Mouse (Mus musculus) forebrain, embryonic 13.5 days (tissue): Measurements from ENCODE around the gene Hdac9. TPM values are rescaled to one million over a fixed set of nuclear protein-coding genes. Genes with fewer than 3 reads are reported as not detected.

Experiments used
- ATAC-seq: fragments of 200-750 bp; cut with Nextera tagmentation; 2 replicates; pipeline ENCODE4 v1.8.0; 2017
- H3K27ac ChIP-seq: fragments of 300-500 bp; sonication (generic); 2 replicates; pipeline ENCODE4 v1.5.1; 2015; ENCODE audit warnings: inconsistent platforms, mild to moderate bottlenecking, moderate library complexity
- H3K27me3 ChIP-seq: fragments of 300-500 bp; sonication (generic); 2 replicates; pipeline ENCODE4 v1.6.1; 2015; ENCODE audit warnings: mild to moderate bottlenecking, inconsistent platforms
- H3K36me3 ChIP-seq: fragments of 300-500 bp; sonication (generic); 2 replicates; pipeline ENCODE4 v1.6.1; 2015; ENCODE audit warnings: mild to moderate bottlenecking, inconsistent platforms; ENCODE audit not compliant: poor library complexity, severe bottlenecking
- H3K4me1 ChIP-seq: fragments of 300-500 bp; sonication (generic); 2 replicates; pipeline ENCODE4 v1.6.1; 2015; ENCODE audit warnings: inconsistent platforms
- H3K4me2 ChIP-seq: fragments of 300-500 bp; sonication (generic); 2 replicates; pipeline ENCODE4 v1.6.1; 2015; ENCODE audit warnings: inconsistent platforms, mild to moderate bottlenecking, moderate library complexity
- H3K4me3 ChIP-seq: fragments of 300-500 bp; sonication (generic); 2 replicates; pipeline ENCODE4 v1.5.1; 2015; ENCODE audit warnings: mild to moderate bottlenecking, inconsistent platforms
- H3K9ac ChIP-seq: fragments of 300-500 bp; sonication (generic); 2 replicates; pipeline ENCODE4 v1.6.1; 2015; ENCODE audit warnings: mild to moderate bottlenecking, inconsistent platforms
- H3K9me3 ChIP-seq: fragments of 300-500 bp; sonication (generic); replicated peaks from 2 replicates; pipeline ENCODE4 v1.6.1; 2016; ENCODE audit warnings: inconsistent platforms
- WGBS: fragments of 180-500 bp; shearing (Covaris S2); methylation state at CpG from one replicate; pipeline ENCODE4 v1.1.7; 2015; 5-methylcytosine and 5-hydroxymethylcytosine counted together
- polyA plus RNA-seq: library from polyadenylated mRNA; unstranded; fragments of >200 nt; fragmentation: Nextera tagmentation; extraction: Ambion mirVana; gene quantifications from 2 replicates; pipeline ENCODE4 v1.2.1, GENCODE M21; 2015

Hdac9 gene
- polyA plus RNA-seq, 1 experiment from 2014 or later = 10.5 TPM

GRCm38 (mm10) chr12:34774071-34774470 lies 142.8 kb downstream of the Hdac9 start:
- Histone ChIP-seq H3K4me2 (no peak overlapping the region), H3K4me3 (no peak overlapping the region), H3K36me3 (no peaks in the 10 kb centered on the region), H3K9me3 (no peaks in the 10 kb centered on the region), H3K27me3 (no peaks in the 10 kb centered on the region), H3K9ac (no peak overlapping the region), H3K4me1 (no peaks in the 10 kb centered on the region), H3K27ac (no peak overlapping the region)
- 26% methylated on average over 5 of the region's 5 CpGs for WGBS
- ATAC-seq = no peak

DNA sequence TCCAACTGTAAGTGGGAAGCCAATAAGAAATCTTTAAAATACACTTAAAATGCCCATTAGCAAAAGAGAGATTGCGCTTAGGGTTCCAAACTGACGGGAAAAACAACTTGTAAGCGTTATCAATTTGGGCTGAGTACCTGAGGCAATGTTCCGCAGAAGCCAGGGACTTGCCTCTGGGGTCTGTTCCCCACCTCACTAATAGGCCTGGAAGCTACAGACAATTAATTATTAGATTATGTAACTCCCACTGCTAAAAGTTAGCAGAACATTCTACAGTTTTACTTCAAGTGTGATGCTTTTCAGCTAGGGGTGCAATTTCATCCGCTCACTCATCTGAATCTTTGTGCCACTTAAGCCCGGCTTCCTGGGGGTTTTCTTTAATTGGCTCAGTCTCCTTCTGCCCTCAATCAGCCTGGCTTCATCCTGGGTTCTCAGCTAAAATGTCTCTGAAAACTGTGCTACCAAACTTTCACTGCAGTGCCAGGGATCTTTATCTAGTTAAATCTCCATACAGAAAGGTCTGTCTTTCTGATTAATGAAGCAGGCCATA lies 149.6 kb downstream of the Hdac9 start:
- Histone ChIP-seq H3K4me3 (no peak overlapping the region), H3K27me3 (no peaks in the 10 kb centered on the region), H3K4me2 (no peak overlapping the region), H3K27ac (no peak overlapping the region), H3K9ac (no peak overlapping the region), H3K9me3 (no peaks in the 10 kb centered on the region), H3K4me1 (no peaks in the 10 kb centered on the region), H3K36me3 (no peaks in the 10 kb centered on the region)
- no peak for ATAC-seq
- 67% methylated on average over 6 of the region's 6 CpGs for WGBS

- Histone ChIP-seq H3K27ac (no peak overlapping the region), H3K4me2 (no peak overlapping the region), H3K9ac (no peak overlapping the region), H3K4me3 (no peak overlapping the region), H3K27me3 (no peaks in the 10 kb centered on the region), H3K36me3 (no peaks in the 10 kb centered on the region), H3K9me3 (no peaks in the 10 kb centered on the region), H3K4me1 (no peaks in the 10 kb centered on the region)
- ATAC-seq = no peak
- 85% methylated on average over 2 of the region's 2 CpGs for WGBS
Observed at GRCm38 (mm10) chr12:34747266-34747665, 169.6 kb downstream of the Hdac9 start.

GRCm38 (mm10) chr12:34725204-34725603 lies 191.7 kb downstream of the Hdac9 start:
- Histone ChIP-seq H3K4me3 (no peak overlapping the region), H3K4me1 (no peaks in the 10 kb centered on the region), H3K9me3 (no peaks in the 10 kb centered on the region), H3K27me3 (no peaks in the 10 kb centered on the region), H3K36me3 (no peaks in the 10 kb centered on the region), H3K4me2 (no peak overlapping the region), H3K27ac (no peak overlapping the region), H3K9ac (no peak overlapping the region)
- WGBS = 64% methylated on average over 5 of the region's 5 CpGs
- ATAC-seq = no peak

DNA sequence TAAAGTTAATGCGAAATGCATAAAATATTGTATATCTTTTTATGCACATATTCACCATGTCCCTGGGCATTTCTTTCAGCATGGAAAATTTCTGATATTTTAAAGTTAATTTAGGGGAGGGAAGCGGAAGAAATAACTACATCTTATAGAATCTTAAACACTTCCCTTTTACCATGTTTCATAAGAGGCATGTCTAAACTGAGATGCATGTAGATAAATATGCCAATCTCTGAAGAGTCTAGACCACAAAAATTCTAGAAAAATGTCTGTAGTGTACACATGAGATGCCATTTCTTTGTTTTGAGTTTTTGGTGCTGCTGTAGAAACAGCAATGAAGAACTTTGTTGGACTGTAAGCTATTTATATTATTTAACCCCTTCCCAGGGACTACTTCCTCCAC lies 192.6 kb downstream of the Hdac9 start:
- no peaks in the 10 kb centered on the region for H3K4me1 ChIP-seq
- H3K4me3 ChIP-seq = no peak overlapping the region
- WGBS = 94% methylated on average over 2 of the region's 2 CpGs
- no peaks in the 10 kb centered on the region for H3K36me3 ChIP-seq
- no peak overlapping the region for H3K4me2 ChIP-seq
- no peak overlapping the region for H3K9ac ChIP-seq
- no peak for ATAC-seq
- H3K9me3 ChIP-seq = no peaks in the 10 kb centered on the region
- no peak overlapping the region for H3K27ac ChIP-seq
- no peaks in the 10 kb centered on the region for H3K27me3 ChIP-seq

GRCm38 (mm10) chr12:34722831-34723490 lies 193.9 kb downstream of the Hdac9 start:
- ATAC-seq = no peak
- Histone ChIP-seq H3K4me1 (no peaks in the 10 kb centered on the region), H3K9ac (no peak overlapping the region), H3K4me2 (no peak overlapping the region), H3K9me3 (no peaks in the 10 kb centered on the region), H3K36me3 (no peaks in the 10 kb centered on the region), H3K27ac (no peak overlapping the region), H3K4me3 (no peak overlapping the region), H3K27me3 (no peaks in the 10 kb centered on the region)
- 86% methylated on average over 7 of the region's 7 CpGs for WGBS

GRCm38 (mm10) chr12:34720906-34721305 lies 196.0 kb downstream of the Hdac9 start:
- H3K9me3 ChIP-seq = no peaks in the 10 kb centered on the region
- no peaks in the 10 kb centered on the region for H3K4me1 ChIP-seq
- H3K27ac ChIP-seq = no peak overlapping the region
- 79% methylated on average over 2 of the region's 2 CpGs for WGBS
- ATAC-seq = no peak
- no peaks in the 10 kb centered on the region for H3K27me3 ChIP-seq
- no peaks in the 10 kb centered on the region for H3K36me3 ChIP-seq
- H3K4me3 ChIP-seq = no peak overlapping the region
- H3K9ac ChIP-seq = no peak overlapping the region
- H3K4me2 ChIP-seq = no peak overlapping the region

DNA sequence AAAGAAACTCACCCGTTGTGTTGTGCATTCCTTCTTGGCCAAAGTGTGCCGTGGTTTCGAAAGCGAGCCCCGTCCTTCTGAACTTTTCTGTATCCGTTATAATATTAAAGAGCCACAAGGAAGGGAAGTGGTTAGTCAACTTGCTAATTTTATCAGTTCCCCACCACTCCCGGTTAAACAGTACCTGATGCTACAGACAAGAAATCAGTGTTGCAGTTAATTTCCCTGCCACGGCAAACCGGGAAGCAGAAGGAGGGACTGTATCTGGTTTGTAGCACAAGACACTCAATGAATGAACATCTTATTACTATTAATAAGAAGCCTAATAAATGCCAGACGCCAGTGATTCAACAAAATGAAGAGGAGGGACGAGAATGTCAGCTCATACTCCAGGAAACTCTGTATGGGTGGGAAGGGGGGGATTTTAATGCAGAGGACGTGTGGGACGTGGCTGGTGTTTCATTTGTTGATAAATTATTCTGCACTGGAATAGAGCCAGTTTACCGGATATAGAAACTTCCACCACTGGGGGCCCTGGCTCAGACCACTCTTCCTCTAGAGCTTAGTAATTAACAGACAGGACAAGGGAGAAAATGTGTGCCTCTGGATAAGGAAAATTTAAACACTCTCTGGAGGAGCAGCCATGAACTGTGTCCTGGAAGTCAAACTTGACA lies 202.5 kb downstream of the Hdac9 start:
- 55% methylated on average over 14 of the region's 14 CpGs for WGBS
- Histone ChIP-seq H3K9ac (no peak overlapping the region), H3K4me2 (peak overlapping the region; percentile 29; the same call in 1 of the 2 replicates), H3K27ac (no peak overlapping the region), H3K4me1 (peaks cover 15% of the 10 kb centered on the region), H3K36me3 (no peaks in the 10 kb centered on the region), H3K9me3 (no peaks in the 10 kb centered on the region), H3K4me3 (peak overlapping the region; percentile 6; the same call in 1 of the 2 replicates), H3K27me3 (no peaks in the 10 kb centered on the region)
- ATAC-seq = peak; percentile 57

DNA sequence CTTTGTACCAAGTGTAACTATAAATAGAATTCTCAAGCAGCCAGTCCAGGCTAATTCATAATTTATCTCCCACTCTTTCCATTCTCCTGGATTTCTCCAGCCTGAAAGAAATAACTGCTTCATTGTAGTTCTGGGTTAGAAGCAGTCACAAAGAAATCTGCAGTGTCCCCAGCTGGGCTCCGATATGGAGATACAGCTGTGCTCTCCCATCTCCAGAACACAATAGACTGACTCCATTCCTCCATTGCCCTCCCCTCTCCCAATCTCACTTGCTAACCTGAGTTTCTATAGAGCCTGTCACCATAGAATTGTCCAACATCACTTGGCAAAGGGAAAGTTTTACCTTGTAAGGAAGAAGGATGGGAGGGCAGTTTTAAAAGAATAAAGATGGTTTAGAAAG lies 218.9 kb downstream of the Hdac9 start:
- no peak for ATAC-seq
- no peaks in the 10 kb centered on the region for H3K36me3 ChIP-seq
- 24% methylated on average over 1 of the region's 1 CpGs for WGBS
- H3K9me3 ChIP-seq = no peaks in the 10 kb centered on the region
- no peak overlapping the region for H3K4me3 ChIP-seq
- no peaks in the 10 kb centered on the region for H3K4me1 ChIP-seq
- H3K9ac ChIP-seq = no peak overlapping the region
- no peaks in the 10 kb centered on the region for H3K27me3 ChIP-seq
- H3K4me2 ChIP-seq = no peak overlapping the region
- no peak overlapping the region for H3K27ac ChIP-seq

DNA sequence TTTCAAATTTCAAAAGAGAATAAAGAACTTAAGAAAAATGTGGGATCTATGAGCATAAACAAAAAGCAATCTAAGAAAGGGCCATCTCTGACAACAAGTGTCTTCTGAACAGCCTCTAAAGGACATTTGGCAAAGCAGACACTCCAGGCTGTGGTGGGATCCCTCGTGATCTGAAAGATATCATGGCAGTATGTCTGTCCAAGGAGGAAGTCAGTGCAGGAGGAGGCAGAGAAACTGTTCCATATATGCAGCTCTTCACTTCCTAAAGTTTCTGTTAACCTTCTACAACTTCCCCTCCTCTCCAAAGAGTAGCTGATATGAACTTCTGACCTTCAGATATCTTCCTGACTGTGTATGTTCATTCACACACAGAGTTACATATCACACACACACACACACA lies 220.2 kb downstream of the Hdac9 start:
- H3K36me3 ChIP-seq = no peaks in the 10 kb centered on the region
- ATAC-seq = no peak
- H3K27ac ChIP-seq = no peak overlapping the region
- no peaks in the 10 kb centered on the region for H3K27me3 ChIP-seq
- WGBS = 89% methylated on average over 1 of the region's 1 CpGs
- no peaks in the 10 kb centered on the region for H3K9me3 ChIP-seq
- no peak overlapping the region for H3K4me2 ChIP-seq
- no peaks in the 10 kb centered on the region for H3K4me1 ChIP-seq
- H3K4me3 ChIP-seq = no peak overlapping the region
- no peak overlapping the region for H3K9ac ChIP-seq

GRCm38 (mm10) chr12:34688941-34689340 lies 228.0 kb downstream of the Hdac9 start:
- no peaks in the 10 kb centered on the region for H3K9me3 ChIP-seq
- H3K27ac ChIP-seq = no peak overlapping the region
- WGBS = 41% methylated on average over 4 of the region's 4 CpGs

DNA sequence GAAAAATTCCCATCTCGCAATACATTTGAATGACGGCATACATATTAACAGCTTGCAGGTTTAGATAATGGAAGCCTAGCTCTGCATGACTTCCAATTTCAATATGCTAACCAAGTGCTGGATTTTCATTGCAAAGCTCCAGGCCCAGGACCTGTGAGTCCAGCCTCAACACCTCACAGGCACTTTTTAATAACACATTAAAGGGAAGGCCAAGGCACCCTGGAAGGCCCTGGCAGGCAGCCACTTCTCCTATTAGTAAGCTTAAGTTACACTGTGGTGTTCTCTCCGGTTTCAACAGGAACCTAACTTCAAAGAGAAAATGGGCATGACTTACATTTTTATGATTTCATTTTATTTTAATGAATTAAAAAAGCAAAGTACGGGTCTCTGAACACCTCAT lies 233.5 kb downstream of the Hdac9 start:
- H3K27me3 ChIP-seq = no peaks in the 10 kb centered on the region
- no peak for ATAC-seq

More at GRCm38 (mm10) chr12:34688941-34689340, 228.0 kb downstream of the Hdac9 start:
- H3K9ac ChIP-seq = no peak overlapping the region
- H3K4me2 ChIP-seq = no peak overlapping the region
- no peak overlapping the region for H3K4me3 ChIP-seq
- ATAC-seq = peak; percentile 38; the same call in 1 of the 2 replicates
- H3K27me3 ChIP-seq = no peaks in the 10 kb centered on the region
- H3K36me3 ChIP-seq = no peaks in the 10 kb centered on the region
- no peaks in the 10 kb centered on the region for H3K4me1 ChIP-seq

More for the DNA sequence above, 233.5 kb downstream of the Hdac9 start:
- no peaks in the 10 kb centered on the region for H3K36me3 ChIP-seq
- H3K4me3 ChIP-seq = no peak overlapping the region
- H3K4me1 ChIP-seq = peaks cover 9% of the 10 kb centered on the region; the same call in 1 of the 2 replicates
- H3K9ac ChIP-seq = no peak overlapping the region
- WGBS = 59% methylated on average over 4 of the region's 4 CpGs
- H3K4me2 ChIP-seq = no peak overlapping the region
- no peaks in the 10 kb centered on the region for H3K9me3 ChIP-seq
- H3K27ac ChIP-seq = no peak overlapping the region
